Mouse (Mus musculus) spleen, adult 2 months (tissue): Measurements from ENCODE around the gene 4932438A13Rik.

Experiments
- CTCF ChIP-seq: fragments of 200-500 bp; IDR thresholded peaks from 2 replicates; pipeline ENCODE4 v1.5.1; 2011; ENCODE audit warnings: mild to moderate bottlenecking, inconsistent platforms; ENCODE audit not compliant: insufficient read depth, insufficient read length, insufficient replicate concordance; ENCODE audit errors: extremely low read depth
- POLR2A ChIP-seq: fragments of 200-500 bp; IDR thresholded peaks from 2 replicates; pipeline ENCODE4 v1.6.1; 2011; ENCODE audit warnings: low read depth, low read length, inconsistent platforms

DNA sequence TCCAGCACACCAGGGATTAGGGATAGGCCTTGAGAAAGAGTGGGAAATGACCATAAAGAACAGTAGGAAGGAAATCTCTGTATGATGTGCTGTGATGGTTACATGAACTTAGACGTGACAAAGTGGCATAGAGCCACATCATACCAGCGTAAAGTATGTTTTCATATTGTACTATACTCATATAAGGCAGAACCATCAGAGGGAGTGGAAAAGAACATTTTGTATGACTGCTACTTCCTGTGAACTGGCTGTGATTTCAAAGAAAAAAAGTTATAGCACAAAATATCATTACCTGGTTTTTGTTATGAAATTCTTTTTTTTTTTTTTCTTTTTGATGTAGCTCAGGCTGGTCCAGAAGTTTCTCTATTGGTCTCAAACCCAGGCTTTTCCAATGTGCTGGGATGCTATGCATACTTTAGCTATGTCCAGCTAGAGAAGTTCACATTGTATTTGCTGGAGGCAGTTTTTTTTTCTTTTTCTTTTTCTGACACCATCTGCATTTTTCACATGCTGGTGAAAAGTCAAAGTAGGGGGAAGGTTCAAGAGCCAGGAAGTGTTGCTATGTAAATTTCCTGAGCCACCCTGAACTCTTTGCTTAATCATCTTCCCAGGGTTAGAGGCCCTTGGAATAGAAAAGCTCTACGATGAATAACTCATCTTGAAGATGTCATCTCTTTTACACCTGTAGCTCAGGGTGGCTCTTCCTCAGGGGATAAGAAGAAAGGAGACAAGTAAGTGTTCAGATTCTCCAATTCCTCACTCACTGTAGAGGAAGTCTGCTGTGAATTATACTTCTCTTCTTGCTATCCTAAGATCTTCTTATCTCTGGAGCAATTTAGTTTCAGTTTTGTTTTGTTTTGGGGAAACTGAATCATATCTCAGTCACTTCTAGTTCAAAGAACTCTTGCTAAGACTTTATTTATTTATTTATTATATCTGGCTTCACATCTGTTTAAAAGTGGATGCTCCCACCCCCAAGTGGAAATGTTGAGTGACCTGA, 1.2 kb upstream of the 4932438A13Rik start:
- no peak for TF ChIP-seq CTCF
- no peak for TF ChIP-seq POLR2A
